Mouse (Mus musculus) forebrain, embryonic 11.5 days (tissue): ENCODE data around the gene Zcchc3. TPM values are rescaled to one million over a fixed set of nuclear protein-coding genes. Genes with fewer than 3 reads are reported as not detected.

ENCODE experiments used
- ATAC-seq: fragments of 200-750 bp; cut with Nextera tagmentation; replicated peaks from 2 replicates; pipeline ENCODE4 v1.8.0; 2017; ENCODE audit warnings: moderate TSS enrichment; ENCODE audit not compliant: low FRiP score
- DNase-seq: peaks from one replicate; pipeline ENCODE4 v3.0.0-alpha.2; 2017; ENCODE audit warnings: low spot score
- H3K27ac ChIP-seq: fragments of 300-500 bp; sonication (generic); 2 replicates; pipeline ENCODE4 v1.5.1; 2014; ENCODE audit warnings: low read depth, low read length
- H3K27me3 ChIP-seq: fragments of 300-500 bp; sonication (generic); 2 replicates; pipeline ENCODE4 v1.6.1; 2014; ENCODE audit warnings: mild to moderate bottlenecking, low read length, mixed read lengths; ENCODE audit not compliant: control insufficient read depth, insufficient read depth
- H3K36me3 ChIP-seq: fragments of 300-500 bp; sonication (generic); 2 replicates; pipeline ENCODE4 v1.6.1; 2014; ENCODE audit warnings: mild to moderate bottlenecking, low read length, moderate library complexity, mixed read lengths; ENCODE audit not compliant: control insufficient read depth, insufficient read depth
- H3K4me1 ChIP-seq: fragments of 300-500 bp; sonication (generic); replicated peaks from 2 replicates; pipeline ENCODE4 v1.6.1; 2014; ENCODE audit warnings: low read length, mixed read lengths; ENCODE audit not compliant: control insufficient read depth, insufficient read depth
- H3K4me2 ChIP-seq: fragments of 300-500 bp; sonication (generic); 2 replicates; pipeline ENCODE4 v1.6.1; 2014; ENCODE audit warnings: low read depth, mild to moderate bottlenecking, low read length, moderate library complexity, mixed read lengths; ENCODE audit not compliant: severe bottlenecking
- H3K4me3 ChIP-seq: fragments of 300-500 bp; sonication (generic); 2 replicates; pipeline ENCODE4 v1.5.1; 2014; ENCODE audit warnings: low read depth, low read length
- H3K9ac ChIP-seq: fragments of 300-500 bp; sonication (generic); 2 replicates; pipeline ENCODE4 v1.6.1; 2014; ENCODE audit warnings: low read length
- H3K9me3 ChIP-seq: fragments of 300-500 bp; sonication (generic); 2 replicates; pipeline ENCODE4 v1.6.1; 2016; ENCODE audit warnings: low read length, mixed read lengths; ENCODE audit not compliant: control insufficient read depth
- WGBS: fragments of 180-500 bp; shearing (Covaris S2); extraction: QIAGEN DNeasy Blood & Tissue Kit; methylation state at CpG from one replicate; pipeline ENCODE4 v1.1.7; 2014; 5-methylcytosine and 5-hydroxymethylcytosine counted together
- polyA plus RNA-seq: library from polyadenylated mRNA; unstranded; fragments of >200 nt; fragmentation: Nextera tagmentation; extraction: Ambion mirVana; gene quantifications from 2 replicates; pipeline ENCODE4 v1.2.1, GENCODE M21; 2014

The Zcchc3 gene
- polyA plus RNA-seq, 1 experiment from 2014 or later, result 59.4 TPM

GRCm38 (mm10) chr2:152397680-152398435 is 17.0 kb downstream of the Zcchc3 start, which contains the start of gene Sox12:
Sox12 (minus strand) TSS chr2:152398063.
- DNase-seq (peak; percentile 99), ATAC-seq (peak; percentile 67)
- Histone ChIP-seq H3K27me3 (no peaks in the 10 kb centered on the region), H3K9ac (peak within 1 kb of the TSS; percentile 93), H3K9me3 (no peaks in the 10 kb centered on the region), H3K4me2 (peak within 1 kb of the TSS; percentile 62), H3K4me3 (peak within 1 kb of the TSS; percentile 93), H3K4me1 (peaks cover 13% of the 10 kb centered on the region), H3K27ac (peak within 1 kb of the TSS; percentile 98), H3K36me3 (no peaks in the 10 kb centered on the region; the same call in 1 of the 2 replicates)
- 1% methylated on average over 57 of the region's 104 CpGs for WGBS

GRCm38 (mm10) chr2:152397004-152397589 is 17.7 kb downstream of the Zcchc3 start:
- Histone ChIP-seq H3K9me3 (no peaks in the 10 kb centered on the region), H3K27ac (peak overlapping the region; percentile 98), H3K4me3 (peak overlapping the region; percentile 93), H3K27me3 (no peaks in the 10 kb centered on the region), H3K4me1 (peaks cover 13% of the 10 kb centered on the region), H3K4me2 (peak overlapping the region; percentile 62), H3K36me3 (no peaks in the 10 kb centered on the region; the same call in 1 of the 2 replicates), H3K9ac (peak overlapping the region; percentile 93)
- WGBS, result under 1% methylated on average over 76 of the region's 77 CpGs
- DNase-seq, result peak; percentile 92
- ATAC-seq, result peak; percentile 8; the same call in 1 of the 2 replicates

- peak overlapping the region; percentile 93 for H3K4me3 ChIP-seq
- H3K4me2 ChIP-seq, result peak overlapping the region; percentile 62
- H3K9me3 ChIP-seq, result no peaks in the 10 kb centered on the region
- no peaks in the 10 kb centered on the region; the same call in 1 of the 2 replicates for H3K36me3 ChIP-seq
- peak overlapping the region; percentile 98 for H3K27ac ChIP-seq
- H3K9ac ChIP-seq, result peak overlapping the region; percentile 93
- WGBS, result under 1% methylated on average over 41 of the region's 46 CpGs
- peaks cover 13% of the 10 kb centered on the region for H3K4me1 ChIP-seq
- H3K27me3 ChIP-seq, result no peaks in the 10 kb centered on the region
- ATAC-seq (peak; percentile 72), DNase-seq (peak; percentile 97)
Observed at GRCm38 (mm10) chr2:152396110-152397003, 18.5 kb downstream of the Zcchc3 start.

- peaks cover 13% of the 10 kb centered on the region for H3K4me1 ChIP-seq
- no peaks in the 10 kb centered on the region for H3K27me3 ChIP-seq
- H3K4me2 ChIP-seq, result peak overlapping the region; percentile 62
- ATAC-seq, result no peak
- H3K9ac ChIP-seq, result peak overlapping the region; percentile 51
- H3K27ac ChIP-seq, result no peak overlapping the region
- peak; percentile 63 for DNase-seq
- 33% methylated on average over 13 of the region's 13 CpGs for WGBS
- H3K9me3 ChIP-seq, result no peaks in the 10 kb centered on the region
- no peaks in the 10 kb centered on the region; the same call in 1 of the 2 replicates for H3K36me3 ChIP-seq
- H3K4me3 ChIP-seq, result peak overlapping the region; percentile 93
Observed at GRCm38 (mm10) chr2:152395271-152395920, 19.4 kb downstream of the Zcchc3 start.

- H3K27ac ChIP-seq, result no peak overlapping the region; the same call in 1 of the 2 replicates
- H3K9ac ChIP-seq, result 0 out of 2 replicates have a peak overlapping the region, but pooled peaks have one; percentile 16
- H3K9me3 ChIP-seq, result no peaks in the 10 kb centered on the region
- H3K4me1 ChIP-seq, result peaks cover 13% of the 10 kb centered on the region
- no peak overlapping the region for H3K4me2 ChIP-seq
- H3K27me3 ChIP-seq, result no peaks in the 10 kb centered on the region
- DNase-seq (peak; percentile 56), ATAC-seq (no peak)
- no peaks in the 10 kb centered on the region; the same call in 1 of the 2 replicates for H3K36me3 ChIP-seq
- WGBS, result 55% methylated on average over 9 of the region's 9 CpGs
- no peak overlapping the region for H3K4me3 ChIP-seq
Observed at GRCm38 (mm10) chr2:152393225-152394017, 21.4 kb downstream of the Zcchc3 start.

GRCm38 (mm10) chr2:152392786-152393185 is 22.0 kb downstream of the Zcchc3 start:
- Histone ChIP-seq H3K4me1 (peaks cover 13% of the 10 kb centered on the region), H3K9me3 (no peaks in the 10 kb centered on the region), H3K27ac (no peak overlapping the region), H3K27me3 (no peaks in the 10 kb centered on the region), H3K4me2 (no peak overlapping the region), H3K36me3 (no peaks in the 10 kb centered on the region; the same call in 1 of the 2 replicates), H3K4me3 (no peak overlapping the region), H3K9ac (no peak overlapping the region)
- DNase-seq (peak; percentile 64), ATAC-seq (no peak)
- WGBS, result 18% methylated on average over 3 of the region's 3 CpGs

GRCm38 (mm10) chr2:152384191-152384590 is 30.6 kb downstream of the Zcchc3 start:
- no peaks in the 10 kb centered on the region for H3K4me1 ChIP-seq
- ATAC-seq (no peak), DNase-seq (no peak)
- WGBS, result 88% methylated on average over 4 of the region's 4 CpGs
- no peak overlapping the region for H3K27ac ChIP-seq
- no peaks in the 10 kb centered on the region for H3K9me3 ChIP-seq
- no peaks in the 10 kb centered on the region for H3K27me3 ChIP-seq
- H3K4me2 ChIP-seq, result no peak overlapping the region
- H3K36me3 ChIP-seq, result no peaks in the 10 kb centered on the region
- H3K4me3 ChIP-seq, result no peak overlapping the region
- no peak overlapping the region for H3K9ac ChIP-seq
